23 mouse cellular contexts compared by ENCODE assay signal in genomic region chr13:53226461-53226860, GRCm38 (mm10). TPM values are rescaled to one million over a fixed set of nuclear protein-coding genes. Genes with fewer than 3 reads are reported as not detected.
A peak's percentile ranks its signal among the peaks of the same experiment; 100 is the strongest.
DNase-seq lines count a peak whose midpoint lies in the region; ATAC-seq and TF ChIP-seq lines count a peak whose summit lies in the region.
"Had no signal": no experiment of that assay in that cellular context is flagged by ENCODE, and none has a peak within 500 bp of the region (broad histone marks: within the 10 kb centered on the region; RNA-seq: fewer than 3 reads in every experiment).

No protein-coding gene starts in this region.

- H3K9ac ChIP-seq in heart, adult 2 months (ENCODE audit: low read depth, low read length), result no peak overlapping the region
- H3K9ac ChIP-seq in intestine, embryonic 16.5 days (ENCODE audit: low read depth, low read length), result no peak overlapping the region
- H3K9ac ChIP-seq in intestine, embryonic 15.5 days, result no peak overlapping the region
- H3K9ac ChIP-seq: embryonic facial prominence, embryonic 15.5 days; hindbrain, embryonic 12.5 days; liver, postnatal 0 days; midbrain, embryonic 15.5 days had no signal

- DNase-seq in heart, adult 11 months, result peak; percentile 73
- DNase-seq in heart, adult 2 months, result no peak
- peak; percentile 44 for DNase-seq in lung, postnatal 10 days
- no peak for DNase-seq in lung, postnatal 36 days
- no peak for DNase-seq in layer of hippocampus, adult 18-20 months (ENCODE audit: low spot score in 2 of 2)
- DNase-seq in thymus, postnatal 10 days (ENCODE audit: low spot score in 2 of 2), result no peak
- DNase-seq: adrenal gland, postnatal 10 days; cerebellum, adult 9-11 months; gastrocnemius, postnatal 36 days; liver, postnatal 0 days; thymus, postnatal 36 days had no signal

- TF ChIP-seq CTCF in heart, adult 2 months (IDR thresholded peaks at IDR 0.05), result no peak

- H3K4me3 ChIP-seq in heart, adult 2 months, result no peak overlapping the region
- no peak overlapping the region for H3K4me3 ChIP-seq in intestine, embryonic 16.5 days (ENCODE audit: low read length)
- H3K4me3 ChIP-seq in intestine, embryonic 15.5 days (replicated peaks), result no peak overlapping the region
- H3K4me3 ChIP-seq: embryonic facial prominence, embryonic 15.5 days; hindbrain, embryonic 12.5 days; midbrain, embryonic 15.5 days; myocyte had no signal

- no peaks in the 10 kb centered on the region for H3K79me2 ChIP-seq in heart, adult 2 months (replicated peaks; ENCODE audit: control insufficient read depth, insufficient read depth, low read length)

- H3K27ac ChIP-seq in heart, adult 2 months, result no peak overlapping the region
- no peak overlapping the region; the same call in 1 of the 2 replicates for H3K27ac ChIP-seq in intestine, embryonic 16.5 days (ENCODE audit: low read length)
- no peak overlapping the region for H3K27ac ChIP-seq in intestine, embryonic 15.5 days
- H3K27ac ChIP-seq: embryonic facial prominence, embryonic 15.5 days; hindbrain, embryonic 12.5 days; midbrain, embryonic 15.5 days had no signal

- no peaks in the 10 kb centered on the region for H3K27me3 ChIP-seq in heart, adult 2 months (ENCODE audit: control insufficient read depth, insufficient read depth, low read length)
- no peaks in the 10 kb centered on the region for H3K27me3 ChIP-seq in intestine, embryonic 16.5 days (replicated peaks; ENCODE audit: control insufficient read depth, insufficient read depth, low read length)
- no peaks in the 10 kb centered on the region for H3K27me3 ChIP-seq in intestine, embryonic 15.5 days (replicated peaks)
- H3K27me3 ChIP-seq: embryonic facial prominence, embryonic 15.5 days; hindbrain, embryonic 12.5 days; midbrain, embryonic 15.5 days had no signal

- TF ChIP-seq EP300 in heart, adult 2 months (IDR thresholded peaks at IDR 0.05; ENCODE audit: insufficient read depth, low read depth, low read length), result no peak

- no peaks in the 10 kb centered on the region; the same call in 1 of the 2 replicates for H3K4me1 ChIP-seq in heart, adult 2 months (ENCODE audit: control insufficient read depth, insufficient read depth, low read length)
- peaks cover 28% of the 10 kb centered on the region for H3K4me1 ChIP-seq in intestine, embryonic 16.5 days (ENCODE audit: control insufficient read depth, insufficient read depth, low read length)
- H3K4me1 ChIP-seq in intestine, embryonic 15.5 days (replicated peaks), result peaks cover 22% of the 10 kb centered on the region
- H3K4me1 ChIP-seq: midbrain, embryonic 15.5 days had no signal

- H3K36me3 ChIP-seq in heart, adult 2 months (ENCODE audit: control insufficient read depth, insufficient read depth, low read length), result no peaks in the 10 kb centered on the region
- 0 out of 2 replicates have a peak, but pooled peaks cover 8% of the 10 kb centered on the region for H3K36me3 ChIP-seq in intestine, embryonic 16.5 days (ENCODE audit: control insufficient read depth, insufficient read depth, low read length)
- no peaks in the 10 kb centered on the region for H3K36me3 ChIP-seq in intestine, embryonic 15.5 days
- H3K36me3 ChIP-seq: embryonic facial prominence, embryonic 15.5 days; midbrain, embryonic 15.5 days had no signal

- WGBS in heart, adult 2 months, result 18% methylated on average over 7 of the region's 7 CpGs
- 41% methylated on average over 7 of the region's 7 CpGs for WGBS in intestine, embryonic 16.5 days
- WGBS in intestine, embryonic 15.5 days, result 38% methylated on average over 7 of the region's 7 CpGs

- no peak for TF ChIP-seq POLR2A in heart, adult 2 months (IDR thresholded peaks at IDR 0.05; ENCODE audit: insufficient read depth, low read depth, low read length)

- peaks cover 10% of the 10 kb centered on the region; the same call in 1 of the 2 replicates for H3K9me3 ChIP-seq in intestine, embryonic 16.5 days (ENCODE audit: control insufficient read depth, low read length)
- no peaks in the 10 kb centered on the region for H3K9me3 ChIP-seq in intestine, embryonic 15.5 days
- H3K9me3 ChIP-seq: midbrain, embryonic 15.5 days had no signal

- peak; percentile 24; the same call in 1 of the 2 replicates for ATAC-seq in intestine, embryonic 16.5 days
- no peak; the same call in 1 of the 2 replicates for ATAC-seq in intestine, embryonic 15.5 days
- ATAC-seq: activated CD4-positive, CD25-positive, alpha-beta regulatory T cell, adult 4 months; CD4-positive, CD25-positive, alpha-beta regulatory T cell, adult 4 months; forebrain, embryonic 16.5 days; liver, postnatal 0 days; midbrain, embryonic 15.5 days; Patski had no signal

- intact Hi-C loops in heart, adult 2 months (cut with DNase I), result no loop called here

- H3K4me2 ChIP-seq in intestine, embryonic 16.5 days (ENCODE audit: low read depth, low read length), result no peak overlapping the region
- no peak overlapping the region for H3K4me2 ChIP-seq in intestine, embryonic 15.5 days (replicated peaks)
- H3K4me2 ChIP-seq: embryonic facial prominence, embryonic 15.5 days; hindbrain, embryonic 12.5 days; midbrain, embryonic 15.5 days had no signal

RNA-seq across cellular contexts. Expression of gene Ror2, which starts 59.5 kb away (rescaled TPM):
- 1 to 10 TPM; 1.1 to 1.9 TPM for total RNA-seq in heart, adult 2 months (2021)
- 1.5 and 1.6 TPM in 2 replicates for polyA plus RNA-seq in heart, adult 2 months (2012; rRNA removed)
- polyA plus RNA-seq in intestine, embryonic 16.5 days (2015; fragmentation: Nextera tagmentation; extraction: Ambion mirVana), result 12.5 and 13.5 TPM in 2 replicates
- polyA plus RNA-seq in intestine, embryonic 15.5 days (2015; fragmentation: Nextera tagmentation; extraction: Ambion mirVana), result 18.8 and 19.3 TPM in 2 replicates
- total RNA-seq in layer of hippocampus, adult 18-20 months (2021), result under 1 TPM; 0.57 to 0.91 TPM
- total RNA-seq: liver, adult 2 months; megakaryocyte-erythroid progenitor cell, adult 5-6 weeks had no signal
- polyA plus RNA-seq: activated CD4-positive, CD25-positive, alpha-beta regulatory T cell, adult 4 months; CD4-positive, CD25-positive, alpha-beta regulatory T cell, adult 4 months; Patski had no signal

Comparison
In these comparisons a context has a peak if more than half of its experiments do, and no peak if none do; other contexts are left out.
1. DNase-seq: peak in heart, adult 11 months (single experiment) and lung, postnatal 10 days (single experiment); none in heart, adult 2 months (0 of 2), lung, postnatal 36 days (single experiment), layer of hippocampus, adult 18-20 months (0 of 2) and thymus, postnatal 10 days (0 of 2).